Mouse (Mus musculus) yolk sac, embryonic 10.5 days (tissue): Measurements from ENCODE around the gene Cped1.

Source experiments
- DNase-seq: peaks from one replicate; pipeline ENCODE4 v3.0.0-alpha.2; 2017; ENCODE audit warnings: low spot score

Gene Cped1

GRCm38 (mm10) chr6:21985732-21986540 is at the start of gene Cped1:
TSS of gene Cped1 (plus strand) at chr6:21985916.
- peak; percentile 51 for DNase-seq

DNA sequence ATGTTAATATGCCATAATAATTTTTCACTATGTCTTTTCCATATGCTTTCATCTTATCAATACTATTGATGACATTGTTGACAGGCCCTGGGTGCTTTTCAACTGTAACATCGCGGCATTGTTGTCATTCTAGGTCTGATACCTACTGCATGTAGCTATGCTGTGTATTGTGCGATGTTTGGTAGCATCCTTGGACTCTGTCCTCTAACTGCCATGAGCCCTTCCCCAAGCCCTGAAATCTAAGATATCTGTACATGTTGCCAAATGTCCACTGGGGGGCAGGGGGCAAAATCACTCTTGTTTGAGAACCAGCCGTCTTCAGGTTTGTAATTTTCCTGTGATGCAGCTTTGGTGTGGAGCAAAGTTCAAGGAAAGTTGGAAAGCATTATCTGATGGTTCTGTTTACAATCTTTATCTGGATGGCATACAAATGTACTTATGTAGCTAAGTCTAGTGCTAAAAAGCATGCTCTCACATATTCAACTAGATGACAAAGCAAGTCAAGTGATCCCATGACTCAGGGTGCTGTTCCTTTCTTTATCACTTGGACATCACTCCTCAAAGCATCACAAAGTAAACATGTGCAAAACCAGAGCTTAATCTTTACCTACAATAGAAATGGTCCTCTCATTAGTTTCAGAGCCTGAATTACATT is 47.6 kb upstream of the Cped1 start:
- DNase-seq: peak; percentile 75

DNA sequence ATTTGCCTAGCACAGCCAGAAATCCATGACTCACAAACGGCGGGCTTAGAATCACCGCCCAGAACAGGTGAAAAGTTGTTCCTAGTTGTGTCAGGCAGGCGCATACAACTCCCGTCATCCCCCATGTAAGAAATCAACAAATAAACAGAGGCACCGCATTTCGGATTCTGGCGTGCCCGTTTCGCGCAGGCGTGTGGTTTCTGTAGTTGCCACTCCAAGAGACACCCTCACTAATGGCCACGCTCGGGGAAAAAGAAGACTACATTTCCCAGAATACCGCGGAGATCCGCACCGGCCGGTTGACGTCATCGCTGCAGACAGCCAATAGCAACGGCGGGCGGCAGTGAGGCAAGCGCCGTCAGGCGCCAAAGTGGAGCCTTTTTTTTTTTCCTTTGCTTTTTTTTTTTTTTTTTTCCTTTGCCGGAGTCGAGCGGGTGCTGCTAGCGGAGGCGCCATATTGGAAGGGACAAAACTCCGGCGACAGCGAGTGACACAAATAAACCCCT is 36.4 kb upstream of the Cped1 start, which contains the start of gene Ing3:
Ing3 (plus strand) TSS at position 346 of the 506 bp plus-strand sequence.
- DNase-seq: peak; percentile 98

DNA sequence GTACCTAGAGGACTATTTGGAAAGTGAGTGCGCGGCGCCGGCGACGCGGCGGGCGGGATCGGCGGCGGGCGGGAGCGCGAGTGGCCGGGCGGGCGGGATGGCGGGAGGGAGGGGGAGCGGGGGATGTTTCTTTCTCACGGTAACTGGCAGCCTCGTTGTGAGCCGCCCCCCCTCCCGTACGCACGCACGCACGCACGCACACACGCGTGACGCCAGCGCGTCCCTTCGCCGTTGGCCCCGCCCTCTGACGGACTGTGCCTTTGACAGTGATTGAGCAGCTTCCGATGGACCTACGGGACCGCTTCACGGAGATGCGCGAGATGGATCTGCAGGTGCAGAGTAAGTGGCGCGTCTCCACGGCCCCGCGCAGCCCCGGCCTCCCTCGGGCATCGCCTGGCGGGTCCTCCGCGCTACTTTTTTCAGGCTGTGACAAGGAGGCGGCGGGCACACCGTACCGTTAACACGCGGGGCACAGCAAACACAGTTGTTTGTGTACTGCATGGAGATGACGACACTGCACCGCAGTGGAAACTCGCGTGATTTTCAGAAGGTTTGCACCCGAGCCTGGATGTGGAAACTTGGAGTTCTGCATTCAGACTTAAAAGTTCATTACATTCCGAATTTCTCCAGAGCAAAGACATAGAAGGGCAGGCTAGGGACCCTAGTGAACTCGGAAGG is 35.8 kb upstream of the Cped1 start:
- peak; percentile 97 for DNase-seq

DNA sequence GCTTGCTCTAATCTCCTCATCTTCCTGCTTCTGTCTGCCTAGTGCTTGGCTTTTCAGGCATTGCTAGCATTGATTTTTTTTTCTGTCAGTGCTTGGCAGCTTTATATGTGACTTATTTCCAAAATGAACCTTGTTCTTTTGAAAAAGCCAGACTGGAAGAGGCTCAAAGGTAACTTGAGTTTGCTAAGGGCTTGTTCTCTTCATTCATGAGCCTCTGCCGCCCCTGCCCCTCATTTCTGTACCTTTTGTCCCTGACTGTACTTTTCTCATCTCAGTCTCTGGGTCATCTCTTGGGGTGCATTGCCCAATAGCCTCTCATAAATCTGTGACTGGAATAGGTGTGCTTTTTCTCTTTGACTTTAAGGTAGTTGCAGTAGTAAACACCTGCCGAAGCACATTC is 35.0 kb upstream of the Cped1 start:
- peak; percentile 62 for DNase-seq

GRCm38 (mm10) chr6:21955468-21955867 is 30.2 kb upstream of the Cped1 start:
- DNase-seq: no peak

- DNase-seq: no peak
Measured at GRCm38 (mm10) chr6:21958922-21959321, 26.8 kb upstream of the Cped1 start.

- no peak for DNase-seq
Measured at GRCm38 (mm10) chr6:21959909-21960308, 25.8 kb upstream of the Cped1 start.

- DNase-seq: no peak
Measured at GRCm38 (mm10) chr6:21977532-21977931, 8.2 kb upstream of the Cped1 start.

DNA sequence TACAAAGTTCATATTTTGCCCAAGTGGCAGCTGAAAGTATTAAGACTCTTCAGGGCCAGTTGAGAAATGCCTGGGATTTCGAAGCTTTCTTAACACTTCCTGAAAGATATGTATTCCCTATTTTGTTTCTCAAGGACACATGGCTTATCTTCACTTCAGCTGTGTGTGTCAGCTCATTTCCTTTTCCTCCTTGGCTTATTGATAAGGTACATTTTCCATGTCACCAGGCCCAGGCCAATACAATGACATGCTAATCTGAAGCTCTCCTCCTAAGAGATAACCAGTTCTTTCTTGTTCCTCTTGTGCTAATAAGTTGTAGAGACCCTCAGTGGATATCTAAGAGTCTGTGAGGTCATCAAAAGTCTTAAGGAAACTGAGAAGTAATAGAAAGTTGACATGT is 4.6 kb upstream of the Cped1 start:
- no peak for DNase-seq

DNA sequence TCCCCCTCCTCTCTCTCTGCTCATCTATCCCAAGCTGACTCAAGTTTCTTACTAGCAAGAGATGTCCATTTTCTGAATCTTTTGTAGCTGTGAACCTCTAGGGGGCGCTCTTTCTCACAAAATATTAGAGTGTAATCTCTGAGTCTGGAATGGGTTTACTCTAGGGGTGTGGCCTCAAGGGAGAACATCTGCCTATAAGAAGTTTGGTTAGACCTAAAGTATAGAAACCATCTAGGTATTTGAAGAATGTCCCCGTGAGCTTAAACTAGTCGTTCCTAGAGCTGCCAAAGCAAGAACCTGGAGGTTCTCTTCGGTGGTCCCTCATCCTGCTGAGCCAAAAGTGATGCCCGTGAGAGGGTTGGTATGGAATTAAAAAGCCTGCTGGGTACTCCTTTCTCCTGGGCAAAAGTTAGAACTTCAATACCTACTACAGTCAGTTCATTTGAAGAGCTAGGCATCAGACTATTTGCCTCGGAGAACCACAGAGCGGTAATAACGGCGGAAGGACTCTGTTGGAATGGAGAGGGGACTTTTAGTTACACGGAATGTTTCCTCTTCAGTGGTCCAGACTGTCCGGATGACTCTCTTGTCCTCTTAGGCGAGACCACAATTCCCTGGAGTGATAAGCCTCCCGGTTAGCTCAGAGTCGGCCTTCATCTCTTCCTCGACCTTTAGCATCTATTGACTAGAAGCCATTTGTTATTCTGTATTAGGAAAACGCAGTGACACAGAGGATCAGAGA is 555 bp upstream of the Cped1 start:
- peak; percentile 77 for DNase-seq

- peak; percentile 13 for DNase-seq
Measured at GRCm38 (mm10) chr6:21986660-21987331, 1.1 kb downstream of the Cped1 start.

DNA sequence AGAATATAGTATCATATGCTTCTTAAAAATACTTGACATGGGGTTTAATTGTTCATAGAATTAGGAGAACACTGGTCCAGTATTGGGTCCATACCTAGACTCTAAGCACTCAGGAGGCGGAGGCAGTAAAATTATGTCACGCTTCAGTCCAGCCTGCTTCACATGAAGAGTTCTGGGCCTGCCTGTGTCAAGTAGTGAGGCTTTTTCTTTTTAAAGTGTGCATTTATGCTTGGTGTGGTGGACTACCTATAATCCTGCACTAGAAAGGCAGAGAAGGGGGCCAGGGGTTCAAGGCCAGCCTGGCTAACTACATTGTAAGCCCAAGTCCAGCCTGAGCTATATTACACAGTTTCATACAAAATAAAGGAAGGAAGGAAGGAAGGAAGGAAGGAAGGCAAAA is 1.8 kb downstream of the Cped1 start:
- no peak for DNase-seq

DNA sequence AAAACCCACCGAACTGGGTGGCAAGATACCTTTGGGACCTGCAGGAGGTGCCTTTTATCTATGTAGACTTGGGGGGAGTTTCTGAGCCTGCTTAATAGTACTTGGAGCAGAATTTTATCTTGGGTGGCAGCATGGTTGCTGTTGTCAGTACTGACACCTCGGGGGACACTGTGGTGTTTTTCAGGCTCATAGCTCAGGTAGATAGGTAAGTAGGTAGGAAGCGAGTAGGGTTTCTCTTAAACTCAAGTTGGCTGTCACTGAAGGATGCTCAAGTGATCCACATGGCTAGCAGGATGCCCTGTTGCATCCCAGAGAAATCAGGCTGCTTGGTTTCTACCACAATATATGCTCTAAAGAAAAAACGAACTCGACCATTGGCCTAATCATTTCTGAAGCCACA is 2.6 kb downstream of the Cped1 start:
- DNase-seq: no peak

DNA sequence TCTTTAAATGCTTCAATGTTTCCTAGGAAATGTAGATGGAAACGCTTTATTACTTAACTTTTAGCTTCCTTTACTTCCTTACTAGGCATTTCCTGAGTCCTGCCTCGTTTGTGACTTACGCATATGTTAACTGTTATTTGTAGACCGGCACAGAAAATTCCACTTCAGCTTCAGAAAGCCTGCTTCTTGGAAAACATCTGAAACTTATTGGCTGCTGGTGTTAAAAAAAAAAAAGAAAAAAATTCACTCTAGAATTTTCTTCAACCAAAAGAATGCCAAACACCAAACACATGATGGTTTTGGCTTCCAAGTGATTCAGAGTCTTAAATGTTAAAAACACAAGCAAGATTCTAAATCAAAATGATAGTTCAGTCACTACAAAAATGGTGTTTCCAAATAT is 3.4 kb downstream of the Cped1 start:
- DNase-seq: no peak

- no peak for DNase-seq
Measured at GRCm38 (mm10) chr6:21990181-21991135, 4.7 kb downstream of the Cped1 start.

DNA sequence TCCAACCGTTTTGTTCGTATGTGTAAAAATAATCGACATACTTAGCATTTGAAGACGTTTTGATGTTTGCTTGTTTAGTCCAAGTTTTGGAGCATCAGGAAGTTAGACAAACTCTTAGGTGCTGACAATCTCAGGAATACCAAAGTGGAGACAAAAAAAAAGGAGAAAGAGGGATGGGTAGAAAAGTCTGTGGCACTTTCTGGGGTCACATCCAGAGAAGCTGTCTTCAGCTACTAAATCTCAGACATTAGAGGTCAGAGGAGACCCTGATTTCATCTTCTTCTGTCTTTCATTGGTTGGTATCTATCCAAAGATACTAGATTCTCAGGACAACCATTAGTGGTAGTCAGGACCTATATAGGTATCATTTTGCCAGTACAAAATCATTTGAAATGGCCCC is 5.4 kb downstream of the Cped1 start:
- no peak for DNase-seq

DNA sequence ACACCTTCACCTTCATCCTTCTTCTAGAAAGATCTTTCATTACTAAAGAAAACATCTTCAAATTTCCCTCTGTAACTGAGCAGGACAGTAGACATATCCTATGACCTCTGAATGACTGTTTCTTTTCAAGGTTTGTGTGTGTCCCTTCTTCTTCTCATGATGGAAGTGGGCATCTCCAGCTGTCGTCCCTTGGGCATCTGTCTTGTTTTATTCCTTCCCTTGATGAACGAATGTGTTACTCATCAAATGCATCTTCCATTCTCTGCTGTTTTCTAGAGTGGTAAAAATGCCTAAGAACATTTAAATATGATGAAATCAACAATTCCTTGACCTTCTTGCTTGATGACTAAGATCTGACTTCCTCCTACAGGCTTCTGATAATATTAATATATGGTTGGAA is 7.4 kb downstream of the Cped1 start:
- DNase-seq: no peak

- DNase-seq: no peak
Measured at GRCm38 (mm10) chr6:21998131-21998530, 12.4 kb downstream of the Cped1 start.

DNA sequence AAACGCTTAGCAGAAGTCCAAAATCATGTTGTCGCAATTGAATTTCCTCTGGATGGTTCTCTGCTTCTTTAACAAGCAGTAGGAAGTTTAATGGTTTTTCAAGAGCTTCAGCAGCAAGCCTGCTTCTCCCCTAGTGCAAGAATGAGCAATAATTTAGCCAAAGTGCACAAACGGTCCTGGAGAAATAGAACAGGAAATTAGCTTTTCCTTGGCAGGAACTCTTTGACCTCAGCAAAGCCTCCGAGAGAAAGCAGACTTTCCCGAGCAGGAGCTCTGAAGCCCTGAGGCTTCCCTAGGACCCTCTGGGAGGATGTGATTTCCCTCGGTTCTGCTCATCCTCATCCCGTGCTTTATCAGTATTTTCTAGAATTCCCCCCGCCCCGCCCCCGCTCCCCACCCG is 13.3 kb downstream of the Cped1 start:
- DNase-seq: peak; percentile 31
